In genomic region chr10:60299636-60300035, GRCm38 (mm10) we compare ENCODE assay signal across 9 mouse cellular contexts.
"Had no signal": no experiment of that assay in that cellular context is flagged by ENCODE, and none has a peak within 500 bp of the region (broad histone marks: within the 10 kb centered on the region; RNA-seq: fewer than 3 reads in every experiment).

No protein-coding gene starts in this region.

- H3K9me3 ChIP-seq: kidney, embryonic 15.5 days; liver, embryonic 13.5 days had no signal

- H3K4me1 ChIP-seq: kidney, embryonic 15.5 days; liver, embryonic 13.5 days had no signal

- H3K9ac ChIP-seq: kidney, embryonic 15.5 days; liver, embryonic 13.5 days had no signal

- H3K27ac ChIP-seq: kidney, embryonic 15.5 days; liver, embryonic 13.5 days had no signal

- H3K27me3 ChIP-seq: kidney, embryonic 15.5 days; liver, embryonic 13.5 days had no signal

- H3K4me3 ChIP-seq: kidney, embryonic 15.5 days; liver, embryonic 13.5 days had no signal

- DNase-seq: kidney, adult 8-10 months; kidney, postnatal 14 days; kidney, postnatal 4 days; liver, embryonic 13.5 days; lung, adult 2 months; lung, postnatal 14 days; lung, postnatal 4 days; midbrain, embryonic 14.5 days had no signal
